Mouse (Mus musculus): ENCODE measurements around the gene Ankrd55.

Gene Ankrd55

DNA sequence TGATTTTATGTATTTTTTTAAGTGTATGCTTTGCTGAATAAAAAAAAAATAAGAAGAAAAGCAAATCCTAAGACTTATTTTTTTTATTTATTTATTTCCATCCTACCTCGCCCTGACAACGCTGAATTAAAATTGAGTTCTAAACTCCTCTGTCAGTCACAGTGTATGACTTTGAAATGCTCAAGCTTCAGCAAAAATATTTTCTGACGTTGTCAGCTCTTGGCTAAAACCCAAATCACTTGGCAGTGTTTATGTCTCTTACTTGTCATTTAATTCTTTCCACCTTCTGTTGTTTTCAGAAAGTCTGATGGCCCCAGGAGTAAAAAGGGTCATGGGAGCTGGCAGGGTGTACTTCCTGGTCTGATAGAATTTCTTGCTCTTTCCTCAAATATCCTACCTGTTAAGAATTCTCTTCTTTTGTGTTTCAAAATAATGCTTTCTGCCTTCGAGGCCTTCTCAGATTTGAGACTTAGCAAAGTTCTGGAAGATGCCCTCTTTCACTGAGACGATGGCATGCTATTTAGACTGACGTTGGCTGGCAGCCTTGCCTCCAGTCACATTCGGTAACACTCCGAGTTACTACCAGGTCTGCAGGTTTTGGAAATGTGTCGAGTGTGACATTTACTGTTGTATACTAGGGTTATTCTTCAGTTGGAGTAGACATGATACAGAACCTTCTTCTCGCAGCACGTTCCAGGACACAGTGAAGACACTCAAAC, 95.8 kb downstream of the Ankrd55 start:
- no peak for DNase-seq

- no peak for DNase-seq
These were observed 96.8 kb downstream of the Ankrd55 start for GRCm38 (mm10) chr13:112385040-112385439.

DNA sequence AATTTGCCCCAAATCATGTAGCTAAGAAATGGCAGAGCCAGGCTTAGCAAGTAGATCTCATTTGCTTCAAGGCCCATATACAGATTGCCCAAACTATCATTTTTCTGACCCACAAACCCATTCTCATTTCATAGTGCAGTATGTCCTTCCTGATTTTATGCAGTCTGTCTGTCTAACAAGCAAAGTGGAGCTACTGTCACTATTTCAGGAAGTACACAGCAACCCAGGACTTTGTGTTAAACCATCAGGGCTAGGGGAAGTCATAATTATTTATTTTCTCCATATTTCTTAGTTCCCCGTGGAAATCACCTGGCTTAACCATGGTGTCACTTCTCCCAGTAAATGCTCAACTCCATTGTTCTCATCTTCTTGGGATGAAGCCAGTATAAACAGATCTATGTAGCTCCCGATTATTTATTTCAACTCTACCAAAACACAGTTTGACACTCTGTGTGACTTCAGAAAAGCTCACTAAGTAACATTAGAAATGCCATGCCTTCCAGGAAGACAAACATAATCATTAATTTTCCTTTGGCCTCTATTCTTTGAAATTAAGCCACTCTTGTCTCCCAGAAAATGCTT, 98.3 kb downstream of the Ankrd55 start:
- no peak for DNase-seq

GRCm38 (mm10) chr13:112387279-112387678, 99.0 kb downstream of the Ankrd55 start:
- DNase-seq, result no peak

DNA sequence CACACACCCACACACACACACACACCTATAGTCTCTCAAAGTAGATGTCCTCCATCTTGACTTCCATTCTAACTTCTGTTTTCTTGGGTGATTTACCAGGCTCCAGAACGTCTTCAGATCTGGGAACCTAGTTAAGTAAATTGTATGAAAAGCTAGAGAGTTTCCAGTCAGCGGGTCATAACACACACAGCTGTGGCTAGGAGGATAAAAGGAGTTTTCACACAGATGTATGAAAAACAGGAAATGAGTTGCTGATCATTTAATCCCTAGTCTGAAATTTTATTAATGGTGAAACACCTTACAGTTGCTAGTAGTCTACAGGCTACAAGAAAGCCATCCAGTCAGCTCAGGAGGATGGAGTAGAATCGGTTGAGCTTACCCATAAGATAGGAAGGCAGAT, 99.9 kb downstream of the Ankrd55 start:
- DNase-seq, result no peak

- no peak for DNase-seq
These were observed 102.0 kb downstream of the Ankrd55 start for GRCm38 (mm10) chr13:112390206-112390605.

DNA sequence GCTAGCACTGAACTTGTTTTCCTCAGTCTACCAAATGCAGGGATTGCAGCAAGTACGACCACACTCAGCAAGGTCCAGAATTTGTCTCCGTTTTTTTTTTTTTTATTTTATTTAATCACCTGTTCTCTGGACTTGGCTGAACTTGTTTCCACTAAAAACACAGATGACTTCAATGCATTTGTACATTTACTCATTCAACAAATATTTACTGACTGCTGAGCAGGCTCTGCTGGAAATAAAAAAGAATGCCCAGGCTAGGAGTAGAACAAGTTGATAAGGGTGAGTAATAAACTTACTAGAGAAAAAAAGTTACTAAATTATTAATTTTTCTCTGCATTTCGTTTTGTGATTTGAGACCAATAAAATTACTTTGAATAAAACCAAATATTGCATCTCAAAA, 103.1 kb downstream of the Ankrd55 start:
- no peak for DNase-seq

GRCm38 (mm10) chr13:112393356-112393755, 105.1 kb downstream of the Ankrd55 start:
- no peak for DNase-seq

DNA sequence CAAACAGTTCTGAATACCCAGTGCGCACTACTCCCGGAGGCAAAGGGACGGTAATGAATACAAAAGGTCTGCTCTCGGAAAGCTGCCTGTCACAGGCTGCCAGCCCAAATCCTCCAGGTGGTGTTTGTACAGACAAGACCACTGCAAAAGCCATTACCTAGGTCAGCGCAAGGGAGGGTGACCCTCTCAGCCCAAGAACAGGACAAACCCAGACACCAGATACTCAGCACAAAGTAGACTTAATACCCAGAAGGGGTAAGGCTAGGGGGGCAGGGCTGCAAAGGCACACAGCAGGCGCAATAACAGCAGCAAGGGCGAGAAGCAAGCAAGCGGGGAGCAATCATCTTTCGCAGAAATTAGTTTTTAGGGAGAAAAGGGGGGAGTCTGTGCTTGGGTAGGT, 106.0 kb downstream of the Ankrd55 start:
- DNase-seq, result no peak

DNA sequence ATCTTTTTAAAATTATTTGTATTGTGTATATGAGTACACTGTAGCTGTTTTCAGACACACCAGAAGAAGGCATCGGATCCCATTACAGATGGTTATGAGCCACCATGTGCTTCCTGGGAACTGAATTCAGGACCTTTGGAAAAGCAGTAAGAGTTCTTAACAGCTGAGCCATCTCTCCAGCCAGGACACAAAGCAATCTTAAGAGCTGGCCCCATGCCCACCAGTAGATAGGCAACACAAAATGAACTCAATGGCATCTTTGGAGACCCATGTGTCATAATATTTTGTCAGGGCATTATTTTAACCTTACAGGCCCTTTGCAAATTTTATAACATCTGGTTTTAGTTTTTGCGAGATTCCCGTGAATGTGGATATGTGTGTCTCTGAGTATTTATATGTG, 116.5 kb downstream of the Ankrd55 start:
- no peak for DNase-seq

DNA sequence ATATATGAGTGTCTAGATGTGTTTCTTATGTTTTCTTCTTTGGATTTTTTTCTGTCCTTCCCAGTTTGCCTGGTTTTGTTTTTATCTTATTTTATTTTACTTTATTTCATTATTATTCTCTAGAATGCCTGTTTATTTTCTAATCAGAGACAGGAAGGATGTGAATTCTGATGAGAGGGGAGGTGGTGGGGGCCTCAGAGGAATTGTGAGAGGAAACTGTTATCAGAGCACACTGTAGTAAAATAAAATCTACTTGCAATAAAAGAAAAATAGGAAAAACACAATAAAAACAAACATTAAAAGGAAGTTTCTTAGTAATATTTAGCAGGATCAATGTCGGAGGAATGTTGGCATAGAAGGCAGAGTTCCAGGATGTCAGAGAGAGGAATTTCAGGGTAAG, 116.9 kb downstream of the Ankrd55 start:
- DNase-seq, result no peak

DNA sequence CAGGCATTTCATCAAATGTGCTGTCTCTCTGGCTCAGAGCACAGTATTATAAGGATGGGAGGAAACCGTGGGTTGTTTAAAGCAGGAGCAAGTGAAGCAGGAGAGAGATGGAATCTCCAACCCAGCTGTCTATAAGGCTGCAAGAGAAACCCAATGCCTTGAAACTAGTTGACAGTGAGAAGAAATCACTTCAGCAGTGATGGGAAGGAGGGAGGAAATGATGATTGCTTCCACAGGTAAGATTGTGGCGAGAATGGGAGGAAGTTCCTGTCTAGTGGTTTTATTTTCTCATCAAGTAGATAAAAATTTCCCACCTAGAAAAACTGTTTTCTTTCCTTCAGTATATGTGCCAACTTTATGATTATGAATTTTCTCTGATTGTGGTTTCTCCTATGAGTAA, 118.4 kb downstream of the Ankrd55 start:
- DNase-seq, result no peak

- no peak for DNase-seq
These were observed 119.0 kb downstream of the Ankrd55 start for GRCm38 (mm10) chr13:112407181-112407700.

- DNase-seq, result no peak
These were observed 119.7 kb downstream of the Ankrd55 start for GRCm38 (mm10) chr13:112407776-112408490.

- DNase-seq, result no peak
These were observed 120.5 kb downstream of the Ankrd55 start for GRCm38 (mm10) chr13:112408701-112409100.

- DNase-seq, result no peak
These were observed 121.1 kb downstream of the Ankrd55 start for GRCm38 (mm10) chr13:112409331-112409730.

DNA sequence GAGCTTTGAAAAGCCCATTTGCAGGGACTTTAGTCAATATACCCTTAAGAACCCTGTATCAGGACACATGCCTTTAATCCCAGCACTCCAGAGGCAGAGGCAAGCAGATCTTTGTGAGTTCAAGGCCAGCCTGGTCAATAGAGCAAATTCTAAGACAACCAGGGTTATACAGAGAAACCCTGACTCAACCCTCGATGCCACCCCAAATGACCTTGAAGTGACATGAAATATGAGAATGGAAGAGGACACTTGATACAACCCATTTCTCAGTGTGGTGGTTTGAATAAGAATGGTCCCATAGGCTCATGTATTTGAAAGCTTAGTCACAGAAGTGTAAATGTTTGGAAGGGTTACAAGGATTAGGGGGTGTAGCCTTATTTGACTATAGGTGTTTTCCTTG, 121.6 kb downstream of the Ankrd55 start:
- no peak for DNase-seq

DNA sequence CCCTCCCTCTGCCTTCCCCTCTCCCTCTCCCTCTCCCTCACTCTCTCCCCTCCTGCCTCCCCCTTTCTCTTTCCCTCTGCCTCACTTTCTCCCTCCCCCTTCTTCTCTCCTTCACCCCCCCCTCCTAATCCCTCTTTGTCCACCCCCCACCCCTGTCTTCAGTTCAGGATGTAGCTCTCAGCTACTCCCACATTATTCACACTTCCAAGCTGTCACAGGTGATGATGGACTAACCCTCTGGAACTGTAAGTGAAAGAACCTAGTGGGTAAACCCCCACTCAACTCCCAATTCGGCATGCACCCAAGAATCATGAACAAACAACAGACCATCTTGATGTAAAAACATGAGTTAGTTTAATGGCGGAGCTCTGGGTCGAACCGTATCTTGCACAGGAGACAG, 122.2 kb downstream of the Ankrd55 start:
- no peak for DNase-seq

- no peak for DNase-seq
These were observed 123.1 kb downstream of the Ankrd55 start for GRCm38 (mm10) chr13:112411216-112411822.

DNA sequence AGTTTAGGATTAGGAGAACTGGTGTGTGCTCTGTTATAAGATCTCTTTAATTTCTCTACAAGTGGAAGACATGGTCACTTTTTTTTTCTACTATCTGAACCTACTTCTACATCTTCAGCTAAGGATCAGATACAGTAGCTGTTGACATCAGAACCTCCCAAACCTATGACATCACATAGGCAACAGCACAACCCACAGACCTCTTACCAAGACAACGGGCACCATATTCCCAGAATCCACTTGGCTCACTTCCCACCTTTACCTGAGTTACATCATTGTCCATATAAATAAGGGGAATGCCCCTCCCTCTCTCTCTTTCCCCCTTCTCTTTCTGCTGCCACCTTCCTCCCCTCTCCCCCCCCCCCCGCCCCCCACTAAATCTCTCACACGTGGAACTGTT, 124.0 kb downstream of the Ankrd55 start:
- no peak for DNase-seq

DNA sequence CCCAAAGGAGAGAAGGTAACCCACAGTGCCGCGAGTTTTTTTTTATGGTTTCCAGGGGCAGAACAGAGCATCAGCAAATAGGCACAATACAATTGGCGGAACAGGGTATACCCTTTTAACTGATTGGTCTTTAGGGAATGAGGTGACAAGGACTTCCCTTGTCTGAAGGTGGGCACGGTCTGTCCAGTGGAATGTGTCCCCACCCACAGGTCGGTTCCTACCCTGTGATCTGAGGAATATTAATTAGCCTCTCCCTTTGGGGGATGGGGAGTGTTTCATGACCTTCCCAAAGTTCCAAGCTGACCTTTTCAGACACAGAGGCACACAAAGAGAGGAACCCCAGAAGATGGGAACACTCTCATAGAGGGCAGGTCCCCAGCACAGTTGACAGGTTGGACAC, 124.6 kb downstream of the Ankrd55 start:
- no peak for DNase-seq

- no peak for DNase-seq
These were observed 125.4 kb downstream of the Ankrd55 start for GRCm38 (mm10) chr13:112413611-112414010.

GRCm38 (mm10) chr13:112415896-112416295, 127.6 kb downstream of the Ankrd55 start:
- DNase-seq, result no peak

All from right cerebral cortex, postnatal 25 days (tissue).